Mouse (Mus musculus): Measurements from ENCODE around the gene Rhoh. TPM values are rescaled to one million over a fixed set of nuclear protein-coding genes. Genes with fewer than 3 reads are reported as not detected.

Rhoh gene
- polyA plus RNA-seq, 1 experiment, result 3.5 TPM

GRCm38 (mm10) chr5:65838053-65838452 is 23.0 kb upstream of the Rhoh start:
- WGBS, result 75% methylated on average over 6 of the region's 6 CpGs
- no peak for DNase-seq
- Histone ChIP-seq H3K4me3 (replicated peaks; ENCODE audit: extremely low read depth, low read depth, low read length) (no peak overlapping the region), H3K4me1 (ENCODE audit: control insufficient read depth, insufficient read depth, low read length) (no peaks in the 10 kb centered on the region)
- no peak for TF ChIP-seq CTCF (IDR thresholded peaks at IDR 0.05; ENCODE audit: insufficient read depth, low read length)
- no peak for TF ChIP-seq POLR2A (IDR thresholded peaks at IDR 0.05; ENCODE audit: borderline replicate concordance, extremely low read depth, low read depth, low read length)

DNA sequence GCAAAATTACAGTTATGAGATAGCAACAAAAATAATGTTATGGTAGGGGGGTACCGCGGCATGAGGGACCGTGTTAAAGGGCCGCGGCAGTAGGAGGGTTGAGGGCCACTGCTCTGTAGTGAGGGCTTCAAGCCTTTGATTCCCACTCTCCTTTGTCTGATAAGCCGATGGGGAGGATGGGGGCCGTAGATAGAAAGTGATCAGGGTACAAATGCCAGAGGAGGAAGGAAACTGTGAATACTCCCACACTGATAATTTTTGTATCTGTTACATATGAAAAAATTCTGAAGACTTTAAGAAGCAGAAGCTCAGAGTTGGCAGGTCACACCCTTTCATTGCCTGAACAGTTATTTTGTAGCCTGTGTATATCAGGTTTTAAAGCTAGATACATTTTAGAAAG is 18.1 kb upstream of the Rhoh start:
- WGBS, result 86% methylated on average over 7 of the region's 7 CpGs
- H3K4me1 ChIP-seq (ENCODE audit: control insufficient read depth, insufficient read depth, low read length), result no peaks in the 10 kb centered on the region
- TF ChIP-seq POLR2A (IDR thresholded peaks at IDR 0.05; ENCODE audit: borderline replicate concordance, extremely low read depth, low read depth, low read length) (no peak), CTCF (IDR thresholded peaks at IDR 0.05; ENCODE audit: insufficient read depth, low read length) (no peak)
- H3K4me3 ChIP-seq (replicated peaks; ENCODE audit: extremely low read depth, low read depth, low read length), result no peak overlapping the region
- no peak for DNase-seq

- TF ChIP-seq CTCF (IDR thresholded peaks at IDR 0.05; ENCODE audit: insufficient read depth, low read length), result no peak
- no peak for TF ChIP-seq POLR2A (IDR thresholded peaks at IDR 0.05; ENCODE audit: borderline replicate concordance, extremely low read depth, low read depth, low read length)
- no peak for DNase-seq
- H3K4me3 ChIP-seq (replicated peaks; ENCODE audit: extremely low read depth, low read depth, low read length), result no peak overlapping the region
- WGBS, result 87% methylated on average over 8 of the region's 8 CpGs
- H3K4me1 ChIP-seq (ENCODE audit: control insufficient read depth, insufficient read depth, low read length), result no peaks in the 10 kb centered on the region
These were observed 14.5 kb upstream of the Rhoh start for GRCm38 (mm10) chr5:65846534-65846933.

GRCm38 (mm10) chr5:65846958-65847357 is 14.1 kb upstream of the Rhoh start:
- no peak for TF ChIP-seq CTCF (IDR thresholded peaks at IDR 0.05; ENCODE audit: insufficient read depth, low read length)
- no peak for TF ChIP-seq POLR2A (IDR thresholded peaks at IDR 0.05; ENCODE audit: borderline replicate concordance, extremely low read depth, low read depth, low read length)
- WGBS, result 74% methylated on average over 3 of the region's 3 CpGs
- DNase-seq, result no peak
- H3K4me1 ChIP-seq (ENCODE audit: control insufficient read depth, insufficient read depth, low read length), result no peaks in the 10 kb centered on the region
- no peak overlapping the region for H3K4me3 ChIP-seq (replicated peaks; ENCODE audit: extremely low read depth, low read depth, low read length)

DNA sequence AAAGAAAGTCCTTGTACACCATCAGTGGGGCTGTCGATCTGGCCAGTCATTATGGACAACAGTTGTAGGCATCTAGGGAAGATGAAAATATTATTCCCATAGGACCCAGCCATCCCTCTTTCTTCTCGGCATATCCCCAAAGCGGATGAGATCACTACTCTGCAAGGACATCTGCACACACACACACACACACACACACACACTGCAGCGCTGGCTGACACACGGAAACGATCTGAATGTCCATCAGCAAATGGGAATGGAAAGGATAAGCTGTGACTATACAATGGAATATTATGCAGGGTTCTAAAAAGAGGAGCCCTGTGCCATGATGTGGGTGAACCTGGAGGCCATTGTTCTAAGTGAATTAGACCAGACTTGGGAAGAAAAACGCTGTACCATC is 13.4 kb upstream of the Rhoh start:
- 84% methylated on average over 7 of the region's 7 CpGs for WGBS
- no peak for TF ChIP-seq POLR2A (IDR thresholded peaks at IDR 0.05; ENCODE audit: borderline replicate concordance, extremely low read depth, low read depth, low read length)
- TF ChIP-seq CTCF (IDR thresholded peaks at IDR 0.05; ENCODE audit: insufficient read depth, low read length), result no peak
- H3K4me1 ChIP-seq (ENCODE audit: control insufficient read depth, insufficient read depth, low read length), result no peaks in the 10 kb centered on the region
- no peak overlapping the region for H3K4me3 ChIP-seq (replicated peaks; ENCODE audit: extremely low read depth, low read depth, low read length)
- no peak for DNase-seq

- no peak for TF ChIP-seq POLR2A (IDR thresholded peaks at IDR 0.05; ENCODE audit: borderline replicate concordance, extremely low read depth, low read depth, low read length)
- TF ChIP-seq CTCF (IDR thresholded peaks at IDR 0.05; ENCODE audit: insufficient read depth, low read length), result no peak
- WGBS, result 32% methylated on average over 11 of the region's 11 CpGs
- no peak for DNase-seq
- H3K4me1 ChIP-seq (ENCODE audit: control insufficient read depth, insufficient read depth, low read length), result no peaks in the 10 kb centered on the region
- no peak overlapping the region for H3K4me3 ChIP-seq (replicated peaks; ENCODE audit: extremely low read depth, low read depth, low read length)
These were observed 10.2 kb upstream of the Rhoh start for GRCm38 (mm10) chr5:65850765-65851164.

- H3K4me3 ChIP-seq (replicated peaks; ENCODE audit: extremely low read depth, low read depth, low read length), result no peak overlapping the region
- 72% methylated on average over 8 of the region's 8 CpGs for WGBS
- TF ChIP-seq CTCF (IDR thresholded peaks at IDR 0.05; ENCODE audit: insufficient read depth, low read length) (no peak), POLR2A (IDR thresholded peaks at IDR 0.05; ENCODE audit: borderline replicate concordance, extremely low read depth, low read depth, low read length) (no peak)
- H3K4me1 ChIP-seq (ENCODE audit: control insufficient read depth, insufficient read depth, low read length), result peaks cover 3% of the 10 kb centered on the region; the same call in 1 of the 2 replicates
- DNase-seq, result no peak
These were observed 6.2 kb upstream of the Rhoh start for GRCm38 (mm10) chr5:65854786-65855191.

DNA sequence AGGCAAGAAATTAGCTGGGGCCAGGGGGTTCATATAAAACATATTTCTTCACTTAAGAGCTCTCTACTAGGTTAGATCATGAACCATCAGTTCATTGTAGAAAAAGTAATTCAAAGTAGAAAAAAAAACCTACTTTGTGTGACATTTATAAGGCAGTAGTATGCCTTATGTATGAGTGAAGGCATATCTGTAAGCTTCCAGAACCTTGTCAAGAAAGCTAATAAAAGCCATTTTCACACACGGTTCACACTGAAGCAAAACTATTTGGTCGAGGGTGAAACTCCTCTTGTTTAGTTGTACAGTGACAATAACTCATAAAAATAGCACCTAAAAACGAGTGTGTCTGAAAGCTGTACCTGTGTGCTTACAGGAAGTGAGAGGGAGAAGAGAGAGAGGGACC is 5.4 kb upstream of the Rhoh start:
- 60% methylated on average over 3 of the region's 3 CpGs for WGBS
- TF ChIP-seq CTCF (IDR thresholded peaks at IDR 0.05; ENCODE audit: insufficient read depth, low read length), result no peak
- TF ChIP-seq POLR2A (IDR thresholded peaks at IDR 0.05; ENCODE audit: borderline replicate concordance, extremely low read depth, low read depth, low read length), result no peak
- Histone ChIP-seq H3K4me1 (ENCODE audit: control insufficient read depth, insufficient read depth, low read length) (peaks cover 3% of the 10 kb centered on the region), H3K4me3 (replicated peaks; ENCODE audit: extremely low read depth, low read depth, low read length) (no peak overlapping the region)
- DNase-seq, result no peak

DNA sequence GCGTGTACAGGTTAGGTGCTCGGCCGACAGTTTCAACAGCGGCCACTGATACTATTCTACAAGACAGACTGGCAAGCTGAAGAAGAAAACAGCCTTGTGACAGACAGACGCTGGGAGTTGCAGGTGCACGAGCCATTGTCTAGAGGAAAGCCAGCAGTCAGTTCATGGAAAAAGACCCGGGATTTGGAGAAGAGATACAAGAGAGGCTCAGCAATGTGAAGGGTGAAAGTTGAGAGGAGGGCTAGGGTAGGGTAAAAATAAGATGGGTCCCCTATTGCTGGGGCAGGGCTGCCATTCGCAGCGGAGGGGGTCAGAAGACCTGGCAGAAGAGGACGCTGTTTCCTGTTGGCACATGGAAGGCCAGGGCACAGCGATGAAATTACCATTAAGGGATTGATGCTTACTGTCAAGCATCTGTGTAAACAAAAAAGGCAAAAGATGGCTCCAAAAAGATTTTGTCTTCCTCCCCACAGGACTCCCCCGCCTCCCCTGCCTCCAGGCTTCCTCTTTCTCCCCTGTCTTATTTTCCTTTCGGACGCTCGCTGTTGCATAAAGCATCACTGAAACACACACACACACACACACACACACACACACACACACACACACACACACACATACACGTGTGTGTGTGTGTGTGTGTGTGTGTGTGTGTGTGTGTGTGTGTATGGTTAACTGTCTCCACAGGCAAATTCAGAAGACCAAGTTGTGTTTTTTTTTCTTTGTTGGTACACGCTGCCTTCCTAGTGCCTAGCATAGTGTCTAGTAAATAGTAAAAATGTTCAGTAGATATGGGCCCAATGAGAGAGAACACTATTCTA is 4.2 kb upstream of the Rhoh start:
- peaks cover 3% of the 10 kb centered on the region for H3K4me1 ChIP-seq (ENCODE audit: control insufficient read depth, insufficient read depth, low read length)
- TF ChIP-seq POLR2A (IDR thresholded peaks at IDR 0.05; ENCODE audit: borderline replicate concordance, extremely low read depth, low read depth, low read length) (no peak), CTCF (IDR thresholded peaks at IDR 0.05; ENCODE audit: insufficient read depth, low read length) (no peak)
- DNase-seq, result no peak
- WGBS, result 74% methylated on average over 17 of the region's 17 CpGs
- no peak overlapping the region for H3K4me3 ChIP-seq (replicated peaks; ENCODE audit: extremely low read depth, low read depth, low read length)

- H3K4me3 ChIP-seq (replicated peaks; ENCODE audit: extremely low read depth, low read depth, low read length), result no peak overlapping the region
- no peak for TF ChIP-seq POLR2A (IDR thresholded peaks at IDR 0.05; ENCODE audit: borderline replicate concordance, extremely low read depth, low read depth, low read length)
- no peak for TF ChIP-seq CTCF (IDR thresholded peaks at IDR 0.05; ENCODE audit: insufficient read depth, low read length)
These were observed 3.1 kb upstream of the Rhoh start for GRCm38 (mm10) chr5:65857935-65858334.

More at GRCm38 (mm10) chr5:65857935-65858334, 3.1 kb upstream of the Rhoh start:
- DNase-seq, result no peak
- peaks cover 3% of the 10 kb centered on the region for H3K4me1 ChIP-seq (ENCODE audit: control insufficient read depth, insufficient read depth, low read length)
- WGBS, result 77% methylated on average over 12 of the region's 12 CpGs

Measured in lung, adult 2 months (tissue).